Comparison of ENCODE assay signal across 17 mouse cellular contexts in the genomic region with DNA sequence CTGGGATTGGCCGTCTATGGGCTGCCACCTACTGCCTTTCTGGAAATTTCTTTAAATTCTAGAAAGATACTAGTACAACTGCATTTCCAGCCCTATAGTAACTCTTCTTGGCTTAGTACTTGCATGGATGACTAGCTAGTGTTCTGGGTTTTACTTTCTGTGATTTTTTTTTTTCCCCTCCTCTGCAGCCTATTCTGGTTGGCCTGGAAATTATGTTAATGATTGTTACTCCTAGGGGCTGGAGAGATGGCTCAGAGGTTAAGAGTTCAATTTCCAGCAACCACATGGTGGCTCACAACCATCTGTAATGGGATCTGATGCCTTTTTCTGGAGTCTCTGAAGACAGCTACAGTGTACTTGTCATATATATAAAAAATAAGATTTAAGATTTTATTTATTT.
"Had no signal": no experiment of that assay in that cellular context is flagged by ENCODE, and none has a peak within 500 bp of the region (broad histone marks: within the 10 kb centered on the region; RNA-seq: fewer than 3 reads in every experiment).

No protein-coding gene starts in this region.

- H3K27me3 ChIP-seq: lung, embryonic 15.5 days; megakaryocyte, embryonic 14.5 days; midbrain, embryonic 13.5 days; midbrain, embryonic 15.5 days; neural tube, embryonic 12.5 days; stomach, embryonic 15.5 days had no signal

- DNase-seq: lung, adult 2 months; lung, postnatal 14 days; lung, postnatal 36 days; right cerebral cortex, postnatal 14 days; thymus, adult 2 months; thymus, postnatal 25 days; thymus, postnatal 4 days had no signal

- H3K4me2 ChIP-seq: lung, embryonic 15.5 days; midbrain, embryonic 11.5 days; midbrain, embryonic 13.5 days; midbrain, embryonic 15.5 days; neural tube, embryonic 12.5 days; stomach, embryonic 15.5 days had no signal

- H3K36me3 ChIP-seq: lung, embryonic 15.5 days; midbrain, embryonic 13.5 days; midbrain, embryonic 15.5 days; neural tube, embryonic 12.5 days; stomach, embryonic 15.5 days had no signal

- H3K4me1 ChIP-seq: midbrain, embryonic 13.5 days; midbrain, embryonic 15.5 days; neural tube, embryonic 12.5 days had no signal

- ATAC-seq: lung, postnatal 0 days; midbrain, embryonic 13.5 days; midbrain, embryonic 15.5 days had no signal

- H3K9ac ChIP-seq: lung, embryonic 15.5 days; midbrain, embryonic 13.5 days; midbrain, embryonic 15.5 days; neural tube, embryonic 12.5 days; stomach, embryonic 15.5 days had no signal

- H3K4me3 ChIP-seq: lung, embryonic 15.5 days; megakaryocyte, embryonic 14.5 days; midbrain, embryonic 13.5 days; midbrain, embryonic 15.5 days; neural tube, embryonic 12.5 days; stomach, embryonic 15.5 days had no signal

- H3K9me3 ChIP-seq: lung, embryonic 15.5 days; megakaryocyte, embryonic 14.5 days; midbrain, embryonic 13.5 days; midbrain, embryonic 15.5 days; neural tube, embryonic 12.5 days; stomach, embryonic 15.5 days had no signal

- H3K27ac ChIP-seq: lung, embryonic 15.5 days; macrophage; midbrain, embryonic 13.5 days; midbrain, embryonic 15.5 days; neural tube, embryonic 12.5 days; stomach, embryonic 15.5 days; stomach, postnatal 0 days had no signal
